Mouse (Mus musculus) neural tube, embryonic 11.5 days (tissue): Measurements from ENCODE around the gene Tmem185b. TPM values are rescaled to one million over a fixed set of nuclear protein-coding genes. Genes with fewer than 3 reads are reported as not detected.

ENCODE experiments used
- ATAC-seq: fragments of 200-750 bp; cut with Nextera tagmentation; 2 replicates; pipeline ENCODE4 v1.8.0; 2017; ENCODE audit warnings: moderate number of reproducible peaks, mild to moderate bottlenecking, moderate TSS enrichment, moderate library complexity; ENCODE audit not compliant: insufficient read depth, low FRiP score, low TSS enrichment
- DNase-seq: peaks from one replicate; pipeline ENCODE4 v3.0.0-alpha.2; 2015; ENCODE audit warnings: low spot score
- H3K27ac ChIP-seq: fragments of 300-500 bp; sonication (generic); 2 replicates; pipeline ENCODE4 v1.5.1; 2014; ENCODE audit warnings: low read depth, mild to moderate bottlenecking, low read length
- H3K27me3 ChIP-seq: fragments of 300-500 bp; sonication (generic); 2 replicates; pipeline ENCODE4 v1.6.1; 2014; ENCODE audit warnings: mild to moderate bottlenecking, low read length, mixed read lengths; ENCODE audit not compliant: control insufficient read depth, insufficient read depth
- H3K36me3 ChIP-seq: fragments of 300-500 bp; sonication (generic); 2 replicates; pipeline ENCODE4 v1.6.1; 2014; ENCODE audit warnings: mild to moderate bottlenecking, low read length, moderate library complexity, mixed read lengths; ENCODE audit not compliant: control insufficient read depth, insufficient read depth
- H3K4me1 ChIP-seq: fragments of 300-500 bp; sonication (generic); 2 replicates; pipeline ENCODE4 v1.6.1; 2014; ENCODE audit warnings: low read length, mixed read lengths; ENCODE audit not compliant: control insufficient read depth, insufficient read depth
- H3K4me2 ChIP-seq: fragments of 300-500 bp; sonication (generic); 2 replicates; pipeline ENCODE4 v1.6.1; 2014; ENCODE audit warnings: low read depth, mild to moderate bottlenecking, moderate library complexity
- H3K4me3 ChIP-seq: fragments of 300-500 bp; sonication (generic); 2 replicates; pipeline ENCODE4 v1.5.1; 2014; ENCODE audit warnings: low read depth, low read length
- H3K9ac ChIP-seq: fragments of 300-500 bp; sonication (generic); 2 replicates; pipeline ENCODE4 v1.6.1; 2014; ENCODE audit warnings: mild to moderate bottlenecking, low read length
- H3K9me3 ChIP-seq: fragments of 300-500 bp; sonication (generic); 2 replicates; pipeline ENCODE4 v1.6.1; 2016; ENCODE audit warnings: low read length; ENCODE audit not compliant: control insufficient read depth
- WGBS: fragments of 180-500 bp; shearing (Covaris S2); extraction: QIAGEN DNeasy Blood & Tissue Kit; methylation state at CpG from one replicate; pipeline ENCODE4 v1.1.7; 2014; 5-methylcytosine and 5-hydroxymethylcytosine counted together
- polyA plus RNA-seq: library from polyadenylated mRNA; unstranded; fragments of >200 nt; fragmentation: Nextera tagmentation; extraction: Ambion mirVana; gene quantifications from 2 replicates; pipeline ENCODE4 v1.2.1, GENCODE M21; 2014

The Tmem185b gene
- polyA plus RNA-seq, 1 experiment from 2014 or later, result 23.1 TPM

GRCm38 (mm10) chr1:119548668-119549326, 22.8 kb downstream of the Tmem185b start:
- no peak overlapping the region for H3K4me3 ChIP-seq
- no peak overlapping the region for H3K4me2 ChIP-seq
- WGBS, result 74% methylated on average over 7 of the region's 7 CpGs
- no peaks in the 10 kb centered on the region for H3K4me1 ChIP-seq
- H3K27ac ChIP-seq, result no peak overlapping the region
- H3K27me3 ChIP-seq, result no peaks in the 10 kb centered on the region
- H3K9me3 ChIP-seq, result no peaks in the 10 kb centered on the region
- no peak overlapping the region for H3K9ac ChIP-seq
- no peaks in the 10 kb centered on the region; the same call in 1 of the 2 replicates for H3K36me3 ChIP-seq
- DNase-seq, result peak; percentile 69
- peak; percentile 58; the same call in 1 of the 2 replicates for ATAC-seq

- no peak for DNase-seq
- no peaks in the 10 kb centered on the region for H3K9me3 ChIP-seq
- 89% methylated on average over 7 of the region's 7 CpGs for WGBS
- no peaks in the 10 kb centered on the region; the same call in 1 of the 2 replicates for H3K36me3 ChIP-seq
- H3K4me2 ChIP-seq, result no peak overlapping the region
- ATAC-seq, result no peak
- H3K4me1 ChIP-seq, result no peaks in the 10 kb centered on the region
- no peak overlapping the region for H3K27ac ChIP-seq
- no peaks in the 10 kb centered on the region for H3K27me3 ChIP-seq
- no peak overlapping the region for H3K4me3 ChIP-seq
- no peak overlapping the region for H3K9ac ChIP-seq
Observed at GRCm38 (mm10) chr1:119549327-119549689, 23.3 kb downstream of the Tmem185b start.

- H3K27ac ChIP-seq, result no peak overlapping the region
- no peaks in the 10 kb centered on the region; the same call in 1 of the 2 replicates for H3K36me3 ChIP-seq
- H3K9ac ChIP-seq, result no peak overlapping the region
- DNase-seq (no peak), ATAC-seq (no peak)
- no peaks in the 10 kb centered on the region for H3K4me1 ChIP-seq
- no peaks in the 10 kb centered on the region for H3K27me3 ChIP-seq
- H3K4me3 ChIP-seq, result no peak overlapping the region
- no peaks in the 10 kb centered on the region for H3K9me3 ChIP-seq
- H3K4me2 ChIP-seq, result no peak overlapping the region
- WGBS, result 82% methylated on average over 2 of the region's 2 CpGs
Observed at GRCm38 (mm10) chr1:119550064-119550463, 24.1 kb downstream of the Tmem185b start.

GRCm38 (mm10) chr1:119551651-119552050, 25.7 kb downstream of the Tmem185b start:
- DNase-seq (no peak), ATAC-seq (no peak)
- H3K4me2 ChIP-seq, result no peak overlapping the region
- H3K36me3 ChIP-seq, result no peaks in the 10 kb centered on the region; the same call in 1 of the 2 replicates
- H3K27ac ChIP-seq, result no peak overlapping the region
- no peaks in the 10 kb centered on the region for H3K4me1 ChIP-seq
- H3K9ac ChIP-seq, result no peak overlapping the region
- 94% methylated on average over 1 of the region's 1 CpGs for WGBS
- H3K9me3 ChIP-seq, result no peaks in the 10 kb centered on the region
- H3K27me3 ChIP-seq, result no peaks in the 10 kb centered on the region
- H3K4me3 ChIP-seq, result no peak overlapping the region

GRCm38 (mm10) chr1:119555651-119556050, 29.7 kb downstream of the Tmem185b start:
- H3K4me2 ChIP-seq, result no peak overlapping the region
- ATAC-seq (no peak), DNase-seq (no peak)
- no peak overlapping the region for H3K9ac ChIP-seq
- no peak overlapping the region for H3K27ac ChIP-seq
- no peaks in the 10 kb centered on the region for H3K9me3 ChIP-seq
- no peaks in the 10 kb centered on the region for H3K4me1 ChIP-seq
- H3K27me3 ChIP-seq, result no peaks in the 10 kb centered on the region
- WGBS, result 83% methylated on average over 5 of the region's 5 CpGs
- H3K4me3 ChIP-seq, result no peak overlapping the region
- H3K36me3 ChIP-seq, result no peaks in the 10 kb centered on the region

- H3K4me1 ChIP-seq, result no peaks in the 10 kb centered on the region
- H3K9me3 ChIP-seq, result no peaks in the 10 kb centered on the region
- no peak overlapping the region for H3K27ac ChIP-seq
- WGBS, result 93% methylated on average over 4 of the region's 4 CpGs
- DNase-seq (no peak), ATAC-seq (no peak)
- H3K9ac ChIP-seq, result no peak overlapping the region
- H3K4me3 ChIP-seq, result no peak overlapping the region
- no peak overlapping the region for H3K4me2 ChIP-seq
- no peaks in the 10 kb centered on the region for H3K36me3 ChIP-seq
- H3K27me3 ChIP-seq, result no peaks in the 10 kb centered on the region
Observed at GRCm38 (mm10) chr1:119557641-119558395, 31.9 kb downstream of the Tmem185b start.

GRCm38 (mm10) chr1:119565531-119565930, 39.6 kb downstream of the Tmem185b start:
- H3K4me3 ChIP-seq, result no peak overlapping the region
- no peaks in the 10 kb centered on the region for H3K27me3 ChIP-seq
- H3K9me3 ChIP-seq, result no peaks in the 10 kb centered on the region
- H3K4me2 ChIP-seq, result no peak overlapping the region
- DNase-seq, result no peak
- H3K4me1 ChIP-seq, result no peaks in the 10 kb centered on the region
- H3K9ac ChIP-seq, result no peak overlapping the region
- H3K27ac ChIP-seq, result no peak overlapping the region
- ATAC-seq, result no peak
- no peaks in the 10 kb centered on the region for H3K36me3 ChIP-seq
- 95% methylated on average over 4 of the region's 4 CpGs for WGBS

GRCm38 (mm10) chr1:119570134-119570533, 44.2 kb downstream of the Tmem185b start:
- Histone ChIP-seq H3K4me1 (no peaks in the 10 kb centered on the region), H3K9me3 (no peaks in the 10 kb centered on the region), H3K4me2 (no peak overlapping the region), H3K9ac (no peak overlapping the region), H3K27me3 (no peaks in the 10 kb centered on the region), H3K36me3 (no peaks in the 10 kb centered on the region), H3K27ac (no peak overlapping the region), H3K4me3 (no peak overlapping the region)
- DNase-seq (no peak), ATAC-seq (no peak)
- WGBS, result 83% methylated on average over 1 of the region's 1 CpGs
